8 mouse cellular contexts compared by ENCODE assay signal in genomic region chr3:95434983-95435370, GRCm38 (mm10). TPM values are rescaled to one million over a fixed set of nuclear protein-coding genes. Genes with fewer than 3 reads are reported as not detected.
DNase-seq lines count a peak whose midpoint lies in the region; ATAC-seq and TF ChIP-seq lines count a peak whose summit lies in the region.

No protein-coding gene starts in this region.

- peak overlapping the region; percentile 76 for H3K9ac ChIP-seq in heart, adult 2 months (ENCODE audit: low read depth, low read length)
- peak overlapping the region; percentile 81 for H3K9ac ChIP-seq in MEL (ENCODE audit: control insufficient read depth, low read depth, low read length, poor library complexity, severe bottlenecking)
- peak overlapping the region; percentile 74 for H3K9ac ChIP-seq in heart, embryonic 15.5 days
- H3K9ac ChIP-seq in liver, embryonic 16.5 days (ENCODE audit: low read depth, low read length): peak overlapping the region; percentile 93

- peaks cover 10% of the 10 kb centered on the region for H3K4me1 ChIP-seq in heart, adult 2 months (ENCODE audit: control insufficient read depth, insufficient read depth, low read length)
- peaks cover 5 to 11% of the 10 kb centered on the region in 2 experiments; a peak in 3 of 4 replicates for H3K4me1 ChIP-seq in MEL (ENCODE audit: control insufficient read depth in 1 of 2, insufficient read depth in 2 of 2, low read length in 2 of 2)
- peaks cover 7% of the 10 kb centered on the region for H3K4me1 ChIP-seq in heart, embryonic 15.5 days (replicated peaks)
- H3K4me1 ChIP-seq in liver, embryonic 16.5 days (ENCODE audit: control insufficient read depth, low read depth, low read length): peaks cover 6% of the 10 kb centered on the region

- no peaks in the 10 kb centered on the region for H3K9me3 ChIP-seq in MEL (replicated peaks; ENCODE audit: insufficient read depth, low read length)
- no peaks in the 10 kb centered on the region for H3K9me3 ChIP-seq in heart, embryonic 15.5 days (replicated peaks)
- no peaks in the 10 kb centered on the region for H3K9me3 ChIP-seq in liver, embryonic 16.5 days (replicated peaks; ENCODE audit: control insufficient read depth, low read length)

- ATAC-seq in heart, embryonic 15.5 days (replicated peaks; ENCODE audit: insufficient number of reproducible peaks, insufficient read depth, low FRiP score, low read depth): no peak
- no peak for ATAC-seq in liver, embryonic 16.5 days (ENCODE audit: low read depth)

- H3K4me3 ChIP-seq in heart, adult 2 months: peak overlapping the region; percentile 98
- peak overlapping the region; percentile 62 to 81 for H3K4me3 ChIP-seq in MEL (ENCODE audit: control insufficient read depth in 1 of 2, insufficient read depth in 1 of 2, low read depth in 2 of 2, low read length in 2 of 2)
- peak overlapping the region; percentile 69 for H3K4me3 ChIP-seq in heart, embryonic 15.5 days
- H3K4me3 ChIP-seq in liver, embryonic 16.5 days (ENCODE audit: low read depth, low read length): peak overlapping the region; percentile 83

- peak overlapping the region; percentile 78 for H3K4me2 ChIP-seq in heart, embryonic 15.5 days
- H3K4me2 ChIP-seq in liver, embryonic 16.5 days (ENCODE audit: low read depth, low read length): peak overlapping the region; percentile 70

- no peaks in the 10 kb centered on the region for H3K27me3 ChIP-seq in heart, adult 2 months (ENCODE audit: control insufficient read depth, insufficient read depth, low read length)
- no peaks in the 10 kb centered on the region for H3K27me3 ChIP-seq in MEL (ENCODE audit: control insufficient read depth in 1 of 2, insufficient read depth in 2 of 2, low read length in 2 of 2)
- no peaks in the 10 kb centered on the region for H3K27me3 ChIP-seq in heart, embryonic 15.5 days
- no peaks in the 10 kb centered on the region; the same call in 1 of the 2 replicates for H3K27me3 ChIP-seq in liver, embryonic 16.5 days (ENCODE audit: control insufficient read depth, insufficient read depth, low read depth, low read length)

- intact Hi-C loops in heart, adult 2 months (cut with DNase I): loop anchor here (1.0 to 10.0 kb wide), 3 partner anchors 8 to 150 kb away; partner anchors contain the start of genes Golph3l and Setdb1
- intact Hi-C loops in heart, postnatal 14 days (cut with DNase I): no loop called here

- no peak for TF ChIP-seq EP300 in heart, adult 2 months (IDR thresholded peaks at IDR 0.05; ENCODE audit: insufficient read depth, low read depth, low read length)
- TF ChIP-seq EP300 in MEL (IDR thresholded peaks at IDR 0.05; ENCODE audit: low read depth in 1 of 2, low read length in 2 of 2): no peak

- peaks cover 6% of the 10 kb centered on the region for H3K79me2 ChIP-seq in heart, adult 2 months (replicated peaks; ENCODE audit: control insufficient read depth, insufficient read depth, low read length)
- peaks cover 30% of the 10 kb centered on the region for H3K79me2 ChIP-seq in MEL (ENCODE audit: control insufficient read depth, insufficient read depth, low read length, poor library complexity)

- TF ChIP-seq POLR2A in heart, adult 2 months (IDR thresholded peaks at IDR 0.05; ENCODE audit: insufficient read depth, low read depth, low read length): no peak
- TF ChIP-seq POLR2A in MEL (IDR thresholded peaks at IDR 0.05; ENCODE audit: control insufficient read depth in 1 of 2, insufficient read depth in 1 of 2, low read depth in 1 of 2, low read length in 2 of 2, poor library complexity in 1 of 2): no peak

- H3K27ac ChIP-seq in heart, adult 2 months: peak overlapping the region; percentile 93
- H3K27ac ChIP-seq in MEL (ENCODE audit: control insufficient read depth, low read depth, low read length): peak overlapping the region; percentile 63
- peak overlapping the region; percentile 88 for H3K27ac ChIP-seq in heart, embryonic 15.5 days
- H3K27ac ChIP-seq in liver, embryonic 16.5 days (ENCODE audit: low read length): peak overlapping the region; percentile 94

- DNase-seq in heart, adult 2 months: no peak
- DNase-seq in heart, postnatal 14 days: no peak
- DNase-seq in MEL (ENCODE audit: low read depth, low spot score): peak; percentile 78
- no peak for DNase-seq in frontal cortex, postnatal 14 days (ENCODE audit: low spot score in 2 of 2)
- DNase-seq in urinary bladder, adult 18-20 months (ENCODE audit: low spot score in 2 of 2): no peak
- DNase-seq in cerebellum, adult 11 months: no peak

- TF ChIP-seq CTCF in heart, adult 2 months (IDR thresholded peaks at IDR 0.05): no peak
- no peak for TF ChIP-seq CTCF in MEL (IDR thresholded peaks at IDR 0.05 in 2 of 3, conservative IDR thresholded peaks at IDR 0.05 in 1 of 3; ENCODE audit: control insufficient read depth in 1 of 3, insufficient read depth in 1 of 3, low read depth in 2 of 3, low read length in 3 of 3, poor library complexity in 1 of 3, severe bottlenecking in 1 of 3)

- WGBS in heart, adult 2 months: 1% methylated on average over 7 of the region's 7 CpGs
- 1% methylated on average over 7 of the region's 7 CpGs for WGBS in heart, embryonic 15.5 days
- WGBS in liver, embryonic 16.5 days (ENCODE audit: insufficient replicate concordance): under 1% methylated on average over 7 of the region's 7 CpGs

- TF ChIP-seq RAD21 in MEL (IDR thresholded peaks at IDR 0.05; ENCODE audit: low read depth, low read length): no peak

- H3K36me3 ChIP-seq in heart, adult 2 months (ENCODE audit: control insufficient read depth, insufficient read depth, low read length): peaks cover 16% of the 10 kb centered on the region
- H3K36me3 ChIP-seq in MEL (ENCODE audit: control insufficient read depth in 1 of 2, insufficient read depth in 2 of 2, low read length in 2 of 2): peaks cover 0 to 21% of the 10 kb centered on the region in 2 experiments; a peak in 2 of 4 replicates
- peaks cover 23% of the 10 kb centered on the region for H3K36me3 ChIP-seq in heart, embryonic 15.5 days
- peaks cover 6% of the 10 kb centered on the region for H3K36me3 ChIP-seq in liver, embryonic 16.5 days (ENCODE audit: control insufficient read depth, insufficient read depth)

TF ChIP-seq in MEL, 35 proteins besides CTCF, POLR2A, EP300 and RAD21:
- TF ChIP-seq CHD1 (IDR thresholded peaks at IDR 0.05; ENCODE audit: low read depth, low read length) (no peak), ETS1 (IDR thresholded peaks at IDR 0.05; ENCODE audit: low read depth, low read length) (no peak), ZNF384 (IDR thresholded peaks at IDR 0.05; ENCODE audit: low read depth, low read length) (no peak), TCF12 (IDR thresholded peaks at IDR 0.05; ENCODE audit: low read depth, low read length) (no peak), SMC3 (IDR thresholded peaks at IDR 0.05; ENCODE audit: low read depth, low read length) (no peak), MYC (IDR thresholded peaks at IDR 0.05; ENCODE audit: low read depth, low read length) (no peak), NRF1 (IDR thresholded peaks at IDR 0.05; ENCODE audit: insufficient read depth, low read depth, low read length, poor library complexity, severe bottlenecking) (no peak), GATA1 (IDR thresholded peaks at IDR 0.05; ENCODE audit: low read depth, low read length) (no peak), ZC3H11A (IDR thresholded peaks at IDR 0.05; ENCODE audit: low read depth, low read length) (no peak)

RNA-seq across cellular contexts. Expression of gene Arnt, which starts 0.8 kb away (rescaled TPM):
- 10 to 100 TPM; 37.4 to 41.5 TPM for total RNA-seq in heart, adult 2 months (2021)
- polyA plus RNA-seq in heart, adult 2 months (2012; rRNA removed): 26.2 and 34.1 TPM in 2 replicates
- total RNA-seq in heart, postnatal 14 days (2021): 10 to 100 TPM; 45.0 to 48.6 TPM
- 16.4 and 22.2 TPM in 2 replicates for total RNA-seq in MEL (2012; rRNA removed)
- polyA plus RNA-seq in MEL (2012; ENCODE audit: insufficient read depth in 1 of 2, insufficient read length in 2 of 2, low read depth in 1 of 2, low replicate concordance in 2 of 2, missing spikeins in 1 of 2): 10 to 100 TPM; 62.4 to 90.7 TPM
- 30.4 and 33.2 TPM in 2 replicates for polyA plus RNA-seq in heart, embryonic 15.5 days (2015; fragmentation: Nextera tagmentation; extraction: Ambion mirVana)
- 16.7 and 16.9 TPM in 2 replicates for polyA plus RNA-seq in liver, embryonic 16.5 days (2015; fragmentation: Nextera tagmentation; extraction: Ambion mirVana)

RNA-seq across cellular contexts. Expression of gene 4930558C23Rik, which starts 32.3 kb away (rescaled TPM):
- not detected for total RNA-seq in heart, adult 2 months (2021)
- polyA plus RNA-seq in heart, adult 2 months (2012; rRNA removed): 0.26 TPM in 1 of 2 replicates, not detected in the other
- not detected for total RNA-seq in heart, postnatal 14 days (2021)
- total RNA-seq in MEL (2012; rRNA removed): not detected in 2 replicates
- polyA plus RNA-seq in MEL (2012; ENCODE audit: insufficient read depth in 1 of 2, insufficient read length in 2 of 2, low read depth in 1 of 2, low replicate concordance in 2 of 2, missing spikeins in 1 of 2): not detected
- not detected in 2 replicates for polyA plus RNA-seq in heart, embryonic 15.5 days (2015; fragmentation: Nextera tagmentation; extraction: Ambion mirVana)
- not detected in 2 replicates for polyA plus RNA-seq in liver, embryonic 16.5 days (2015; fragmentation: Nextera tagmentation; extraction: Ambion mirVana)
